In the genomic region with DNA sequence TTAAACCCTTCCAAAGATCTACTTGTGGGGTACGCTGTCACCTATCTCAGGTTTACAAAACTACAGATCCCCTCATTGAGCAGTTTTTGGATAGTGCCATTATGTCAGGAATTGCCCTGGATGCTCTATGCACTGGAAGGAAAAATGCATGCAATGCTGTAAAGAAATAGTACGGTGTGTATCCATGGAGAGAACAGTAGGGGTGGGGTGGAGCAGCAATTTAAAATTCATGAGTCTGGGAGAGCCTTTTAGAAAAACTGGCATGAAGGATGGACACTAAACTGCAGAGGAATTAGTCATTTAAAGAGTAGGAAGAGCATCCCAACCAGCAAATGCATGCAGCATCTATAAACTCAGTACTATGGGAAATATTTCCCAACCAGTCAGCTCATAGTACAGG, we compare ENCODE assay signal across 25 mouse cellular contexts. TPM values are rescaled to one million over a fixed set of nuclear protein-coding genes. Genes with fewer than 3 reads are reported as not detected.
"Had no signal": no experiment of that assay in that cellular context is flagged by ENCODE, and none has a peak within 500 bp of the region (broad histone marks: within the 10 kb centered on the region; RNA-seq: fewer than 3 reads in every experiment).

No protein-coding gene starts in this region.

- H3K9ac ChIP-seq: liver, embryonic 15.5 days; liver, postnatal 0 days; lung, embryonic 15.5 days; midbrain, embryonic 13.5 days; midbrain, embryonic 15.5 days; neural tube, embryonic 13.5 days; stomach, embryonic 15.5 days had no signal

- H3K4me2 ChIP-seq: liver, embryonic 15.5 days; lung, embryonic 15.5 days; midbrain, embryonic 11.5 days; midbrain, embryonic 13.5 days; midbrain, embryonic 15.5 days; neural tube, embryonic 13.5 days; stomach, embryonic 15.5 days had no signal

- H3K9me3 ChIP-seq: liver, embryonic 15.5 days; lung, embryonic 15.5 days; megakaryocyte, embryonic 14.5 days; midbrain, embryonic 13.5 days; midbrain, embryonic 15.5 days; neural tube, embryonic 13.5 days; stomach, embryonic 15.5 days had no signal

- H3K4me1 ChIP-seq: midbrain, embryonic 15.5 days had no signal

- DNase-seq: liver, postnatal 0 days; lung, adult 2 months; lung, postnatal 14 days; lung, postnatal 36 days; right cerebral cortex, postnatal 14 days; thymus, adult 2 months; thymus, postnatal 25 days; thymus, postnatal 4 days had no signal

- ATAC-seq: liver, postnatal 0 days; lung, postnatal 0 days; midbrain, embryonic 13.5 days; midbrain, embryonic 15.5 days had no signal

- H3K4me3 ChIP-seq: liver, embryonic 15.5 days; lung, embryonic 15.5 days; midbrain, embryonic 13.5 days; midbrain, embryonic 15.5 days; neural tube, embryonic 13.5 days; stomach, embryonic 15.5 days had no signal

- H3K27me3 ChIP-seq: liver, embryonic 15.5 days; lung, embryonic 15.5 days; megakaryocyte, embryonic 14.5 days; midbrain, embryonic 13.5 days; midbrain, embryonic 15.5 days; neural tube, embryonic 13.5 days; stomach, embryonic 15.5 days had no signal

- H3K27ac ChIP-seq: liver, embryonic 15.5 days; lung, embryonic 15.5 days; macrophage; midbrain, embryonic 13.5 days; midbrain, embryonic 15.5 days; neural tube, embryonic 13.5 days; stomach, embryonic 15.5 days; stomach, postnatal 0 days had no signal

- H3K36me3 ChIP-seq: lung, embryonic 15.5 days; midbrain, embryonic 13.5 days; midbrain, embryonic 15.5 days; stomach, embryonic 15.5 days had no signal

RNA-seq across cellular contexts. Expression of gene Gm29427, which starts 10.8 kb away (rescaled TPM):
- total RNA-seq: megakaryocyte progenitor cell, adult 5-6 weeks; midbrain, postnatal 0 days; monocyte, adult 5-6 weeks; neutrophil, adult 5-6 weeks had no signal
- polyA plus RNA-seq: liver, embryonic 15.5 days; liver, postnatal 0 days; lung, adult 2 months; lung, embryonic 15.5 days; lung, postnatal 0 days; macrophage; midbrain, embryonic 11.5 days; midbrain, embryonic 15.5 days; midbrain, postnatal 0 days; neural tube, embryonic 11.5 days; neural tube, embryonic 13.5 days; spleen, adult 2 months; stomach, embryonic 15.5 days; stomach, postnatal 0 days had no signal
